Mouse (Mus musculus): ENCODE data around the gene Cox5a.

Cox5a gene

GRCm38 (mm10) chr9:57521056-57521911 lies at the start of gene Cox5a:
Cox5a (plus strand) TSS chr9:57521274.
- in situ Hi-C loops (cut with MboI; ENCODE audit: low sequenced_read_pairs): no loop called here

- in situ Hi-C loops (cut with MboI; ENCODE audit: low sequenced_read_pairs): no loop called here
Measured at GRCm38 (mm10) chr9:57485774-57486173, 35.3 kb upstream of the Cox5a start.

- in situ Hi-C loops (cut with MboI; ENCODE audit: low sequenced_read_pairs): no loop called here
Measured at GRCm38 (mm10) chr9:57487807-57488206, 33.3 kb upstream of the Cox5a start.

- in situ Hi-C loops (cut with MboI; ENCODE audit: low sequenced_read_pairs): no loop called here
Measured at GRCm38 (mm10) chr9:57493532-57493931, 27.5 kb upstream of the Cox5a start.

GRCm38 (mm10) chr9:57494970-57495369 lies 26.1 kb upstream of the Cox5a start:
- in situ Hi-C loops (cut with MboI; ENCODE audit: low sequenced_read_pairs): no loop called here

GRCm38 (mm10) chr9:57497236-57497635 lies 23.8 kb upstream of the Cox5a start:
- in situ Hi-C loops (cut with MboI; ENCODE audit: low sequenced_read_pairs): no loop called here

GRCm38 (mm10) chr9:57498536-57498935 lies 22.5 kb upstream of the Cox5a start:
- in situ Hi-C loops (cut with MboI; ENCODE audit: low sequenced_read_pairs): no loop called here

- in situ Hi-C loops (cut with MboI; ENCODE audit: low sequenced_read_pairs): loop anchor here (10.0 kb wide), 1 partner anchor 147 kb away; no protein-coding TSS in a partner anchor
Measured at GRCm38 (mm10) chr9:57501452-57501851, 19.6 kb upstream of the Cox5a start.

- in situ Hi-C loops (cut with MboI; ENCODE audit: low sequenced_read_pairs): loop anchor here (10.0 kb wide), 1 partner anchor 147 kb away; no protein-coding TSS in a partner anchor
Measured at GRCm38 (mm10) chr9:57501861-57502260, 19.2 kb upstream of the Cox5a start.

- in situ Hi-C loops (cut with MboI; ENCODE audit: low sequenced_read_pairs): loop anchor here (10.0 kb wide), 1 partner anchor 148 kb away; no protein-coding TSS in a partner anchor
Measured at GRCm38 (mm10) chr9:57502911-57503621, 18.0 kb upstream of the Cox5a start.

- in situ Hi-C loops (cut with MboI; ENCODE audit: low sequenced_read_pairs): loop anchor here (10.0 kb wide), 1 partner anchor 149 kb away; no protein-coding TSS in a partner anchor
Measured at GRCm38 (mm10) chr9:57503622-57504380, 17.3 kb upstream of the Cox5a start, which contains the start of gene Rpp25. Rpp25 (plus strand) TSS chr9:57504026.

GRCm38 (mm10) chr9:57504381-57504700 lies 16.7 kb upstream of the Cox5a start:
- in situ Hi-C loops (cut with MboI; ENCODE audit: low sequenced_read_pairs): loop anchor here (10.0 kb wide), 1 partner anchor 150 kb away; no protein-coding TSS in a partner anchor

GRCm38 (mm10) chr9:57504891-57505290 lies 16.2 kb upstream of the Cox5a start:
- in situ Hi-C loops (cut with MboI; ENCODE audit: low sequenced_read_pairs): loop anchor here (10.0 kb wide), 1 partner anchor 150 kb away; no protein-coding TSS in a partner anchor

- in situ Hi-C loops (cut with MboI; ENCODE audit: low sequenced_read_pairs): loop anchor here (10.0 kb wide), 1 partner anchor 151 kb away; no protein-coding TSS in a partner anchor
Measured at GRCm38 (mm10) chr9:57505700-57506099, 15.4 kb upstream of the Cox5a start.

GRCm38 (mm10) chr9:57510577-57510976 lies 10.5 kb upstream of the Cox5a start:
- in situ Hi-C loops (cut with MboI; ENCODE audit: low sequenced_read_pairs): no loop called here

GRCm38 (mm10) chr9:57517113-57517512 lies 4.0 kb upstream of the Cox5a start:
- in situ Hi-C loops (cut with MboI; ENCODE audit: low sequenced_read_pairs): no loop called here

- in situ Hi-C loops (cut with MboI; ENCODE audit: low sequenced_read_pairs): no loop called here
Measured at GRCm38 (mm10) chr9:57520375-57521055, 559 bp upstream of the Cox5a start.

GRCm38 (mm10) chr9:57522114-57522860 lies 1.2 kb downstream of the Cox5a start:
- in situ Hi-C loops (cut with MboI; ENCODE audit: low sequenced_read_pairs): no loop called here

- in situ Hi-C loops (cut with MboI; ENCODE audit: low sequenced_read_pairs): no loop called here
Measured at GRCm38 (mm10) chr9:57522861-57523246, 1.8 kb downstream of the Cox5a start.

GRCm38 (mm10) chr9:57523754-57524153 lies 2.7 kb downstream of the Cox5a start:
- in situ Hi-C loops (cut with MboI; ENCODE audit: low sequenced_read_pairs): no loop called here
